Mouse (Mus musculus) WW6 (cell line): ENCODE measurements around the gene 2010315B03Rik.

Experiments
- DNase-seq: peaks from one replicate; pipeline ENCODE4 v3.0.0-alpha.2; 2013; ENCODE audit warnings: low read depth, low spot score

Gene 2010315B03Rik

DNA sequence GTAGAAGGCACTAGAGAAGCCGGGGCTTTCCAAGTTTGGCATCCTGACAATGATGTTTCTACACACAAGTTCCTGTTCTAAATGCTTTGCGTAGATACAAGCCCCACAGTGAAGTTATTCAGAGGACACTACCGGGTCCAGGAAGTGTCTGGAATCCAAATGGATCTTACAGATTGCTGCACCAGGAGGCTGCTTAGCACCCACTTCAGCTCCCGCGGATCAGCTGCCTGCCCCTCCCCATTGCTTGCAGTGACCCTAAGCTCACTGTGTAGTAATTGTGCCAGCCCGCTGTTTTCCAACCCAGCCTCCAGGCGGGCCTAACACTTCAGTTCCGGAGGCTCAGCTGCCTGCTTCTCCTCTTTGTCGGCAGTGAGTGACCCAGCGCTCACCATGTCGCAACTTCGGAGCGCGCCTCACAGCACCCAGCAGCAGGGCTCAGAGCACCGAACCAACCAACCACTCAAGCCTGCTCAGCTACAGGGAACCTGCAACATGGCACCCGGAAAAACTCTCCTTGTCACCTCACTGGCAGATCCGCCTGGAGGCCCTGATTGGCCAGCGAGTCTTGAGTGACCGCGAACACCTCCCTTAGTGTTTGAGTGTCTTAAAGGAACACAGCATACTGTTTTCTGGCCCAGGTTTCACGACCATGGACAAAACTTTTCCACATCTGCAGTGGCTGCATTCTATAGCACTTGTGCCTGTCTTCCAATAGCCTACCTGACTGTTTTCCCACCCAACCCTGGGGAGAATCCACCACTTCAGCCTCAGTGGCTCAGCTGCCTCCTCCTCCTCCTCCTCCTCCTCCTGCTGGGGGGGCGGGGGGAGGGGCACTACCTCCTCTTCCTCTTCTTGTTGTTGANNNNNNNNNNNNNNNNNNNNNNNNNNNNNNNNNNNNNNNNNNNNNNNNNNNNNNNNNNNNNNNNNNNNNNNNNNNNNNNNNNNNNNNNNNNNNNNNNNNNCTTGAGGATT, at the start of gene 2010315B03Rik:
TSS of gene 2010315B03Rik (minus strand) at position 526 of the 972 bp plus-strand sequence.
- peak; percentile 34 for DNase-seq

DNA sequence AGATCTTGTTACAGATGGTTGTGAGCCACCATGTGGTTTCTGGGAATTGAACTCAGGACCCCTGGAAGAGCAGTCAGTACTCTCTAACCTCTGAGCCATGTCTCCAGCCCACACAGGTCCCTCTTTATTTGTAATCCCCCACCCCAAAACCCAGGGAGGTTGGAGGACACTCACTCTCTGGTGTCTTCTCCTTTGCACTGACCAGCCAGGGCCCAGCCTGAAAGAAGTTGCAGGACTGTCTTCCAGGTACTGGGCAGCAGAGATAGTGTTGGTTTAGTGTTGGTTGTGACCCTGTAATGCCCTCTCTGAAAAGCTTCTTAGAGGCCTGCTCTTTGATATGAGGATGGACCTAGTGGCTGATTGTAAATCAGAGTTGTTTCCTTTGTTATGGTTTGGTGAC, 994 bp downstream of the 2010315B03Rik start:
- no peak for DNase-seq

DNA sequence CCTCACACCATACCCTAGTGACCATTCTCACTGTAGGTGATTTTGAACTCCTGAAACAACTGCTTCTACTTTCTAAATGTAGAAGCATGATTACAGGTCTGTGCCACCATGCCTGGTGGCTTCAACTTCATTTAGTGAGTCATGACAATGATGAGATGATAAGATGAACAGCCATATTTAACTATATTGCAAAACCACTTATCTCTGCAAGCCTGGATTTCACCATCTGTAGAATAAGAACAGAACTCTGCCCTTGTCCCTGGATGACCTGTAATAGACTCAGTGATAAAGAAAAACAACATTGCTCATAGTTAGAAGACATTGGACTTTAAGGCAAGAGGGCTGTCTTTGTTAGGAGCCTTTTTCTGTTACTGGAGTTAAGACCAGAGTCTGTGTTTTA, 24.2 kb downstream of the 2010315B03Rik start:
- no peak for DNase-seq

DNA sequence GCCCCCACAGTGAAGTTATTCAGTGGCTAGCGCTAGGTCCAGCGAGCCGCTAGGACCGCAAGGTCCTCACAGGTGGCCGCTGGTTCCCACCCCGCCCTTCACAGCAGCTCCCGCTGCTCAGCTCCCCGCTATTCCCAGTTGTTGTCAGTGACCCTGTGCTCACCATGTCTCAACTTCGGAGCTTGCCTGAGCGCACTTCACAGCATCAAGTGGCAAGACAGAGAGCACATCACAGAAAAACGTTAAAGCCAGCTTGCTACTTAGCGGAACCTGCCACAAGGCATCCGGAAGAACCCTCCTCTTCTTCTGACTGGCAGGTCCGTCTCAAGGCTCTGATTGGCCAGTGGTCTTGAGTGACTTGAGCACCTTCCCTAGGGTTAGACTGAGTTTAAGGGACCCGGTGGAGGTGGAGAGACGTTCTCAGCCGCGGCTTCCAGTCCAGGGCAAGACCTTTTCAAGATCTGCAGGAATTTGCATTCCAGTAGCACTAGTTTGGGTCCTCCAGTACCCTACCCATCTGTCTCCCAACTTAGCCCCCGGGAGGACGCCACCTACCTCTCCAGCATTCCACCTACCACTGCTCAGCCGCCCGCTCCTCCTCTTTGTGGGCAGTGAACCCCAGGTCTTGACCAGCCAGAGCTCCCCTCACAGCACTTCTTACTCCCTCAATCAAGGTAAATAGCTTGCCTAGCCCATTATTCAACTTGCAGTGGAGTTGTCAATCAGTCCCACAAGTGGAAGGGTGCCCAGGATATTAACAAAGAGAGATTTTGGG, 30.4 kb downstream of the 2010315B03Rik start:
- peak; percentile 72 for DNase-seq

DNA sequence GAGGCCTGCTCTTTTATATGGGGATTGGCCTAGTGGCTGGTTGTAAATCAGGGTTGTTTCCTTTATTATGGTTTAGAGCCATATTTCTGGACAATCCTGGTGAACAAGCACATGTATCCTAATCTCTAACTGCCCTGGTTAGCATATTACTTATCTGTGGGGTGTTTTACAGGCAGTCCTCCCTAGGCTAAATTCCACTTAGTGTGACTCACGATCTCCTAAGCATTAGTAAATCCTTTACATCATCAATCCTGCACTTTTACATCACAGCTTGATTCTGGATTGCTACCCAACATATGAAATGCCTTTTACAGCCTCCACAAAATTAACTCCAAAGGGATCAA, 31.1 kb downstream of the 2010315B03Rik start:
- no peak for DNase-seq

DNA sequence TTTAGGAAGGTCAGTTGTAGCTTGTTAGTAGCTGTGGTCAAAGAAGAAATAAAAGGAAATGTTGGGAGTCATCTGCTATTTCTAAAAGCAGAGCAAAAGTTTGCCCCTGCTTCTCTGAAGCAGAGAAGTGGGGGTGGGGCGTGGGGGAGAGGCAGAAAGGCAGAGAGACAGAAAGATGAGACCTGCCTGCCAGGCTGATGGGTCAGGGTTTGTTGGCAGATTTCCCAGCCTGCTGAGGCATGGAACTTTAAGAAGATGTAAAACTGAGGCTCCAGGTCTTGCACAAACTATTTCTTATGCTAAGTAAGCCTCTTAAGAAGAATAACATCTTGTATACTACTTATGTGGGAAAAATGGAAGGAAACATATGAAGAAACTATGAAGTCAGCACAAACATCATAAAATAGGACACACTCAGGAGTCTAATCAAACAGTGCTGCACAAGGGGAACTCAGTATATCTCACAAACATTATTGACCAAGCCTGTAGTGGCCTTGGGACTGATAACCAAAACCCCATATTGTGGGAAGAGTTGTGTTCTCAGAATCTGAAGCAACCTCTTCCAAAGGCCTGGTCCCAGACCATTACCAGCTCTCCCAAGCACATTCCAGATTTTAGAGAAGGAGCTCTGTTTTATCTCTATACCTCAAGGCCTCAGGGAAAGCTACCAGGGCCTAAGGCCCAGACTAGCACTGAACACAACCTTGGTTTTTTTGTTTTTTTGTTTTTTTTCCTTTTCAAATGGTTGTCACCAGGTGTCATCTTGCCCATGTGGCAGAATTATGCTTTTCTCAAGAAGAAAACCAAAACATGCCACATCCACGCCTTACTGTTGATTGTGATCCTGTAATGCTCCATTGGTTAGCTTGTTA, 31.7 kb downstream of the 2010315B03Rik start:
- no peak for DNase-seq

DNA sequence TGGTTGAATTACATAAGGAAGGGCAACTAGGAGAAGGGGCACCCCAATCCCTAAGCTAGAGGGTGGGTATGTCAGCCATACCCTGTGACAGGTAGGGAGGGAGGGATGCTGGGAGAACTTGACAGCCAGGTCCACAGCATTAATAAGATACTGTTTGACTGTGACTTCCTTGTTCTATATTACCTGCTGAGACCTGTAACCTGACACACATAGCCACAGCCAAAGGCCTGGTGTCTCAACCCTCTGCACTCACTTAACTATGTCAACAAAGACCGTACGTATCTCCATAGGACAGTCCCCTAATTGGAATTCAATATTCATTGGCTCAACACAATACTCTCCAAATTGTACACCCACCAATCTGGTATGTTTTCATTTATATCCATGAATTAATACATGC, 33.2 kb downstream of the 2010315B03Rik start:
- no peak for DNase-seq

DNA sequence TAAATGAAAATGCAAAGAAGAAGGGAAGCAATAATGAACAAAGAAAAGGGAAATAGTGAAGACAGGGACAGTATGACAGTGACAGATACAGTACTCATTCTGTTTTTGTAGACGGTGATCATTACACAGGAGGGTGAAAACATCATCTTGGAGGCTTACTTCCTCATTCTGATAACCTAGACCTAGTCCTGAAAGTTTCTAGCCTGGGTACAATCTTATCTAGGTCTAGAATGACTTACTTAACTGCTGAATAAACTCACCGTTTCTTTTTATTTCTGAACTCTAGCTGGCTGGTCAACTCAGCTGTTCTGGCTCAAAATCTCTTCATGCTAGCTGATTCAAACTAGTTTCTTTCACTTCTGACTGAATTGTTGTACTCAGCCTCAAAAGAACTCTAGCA, 37.4 kb downstream of the 2010315B03Rik start:
- no peak for DNase-seq

DNA sequence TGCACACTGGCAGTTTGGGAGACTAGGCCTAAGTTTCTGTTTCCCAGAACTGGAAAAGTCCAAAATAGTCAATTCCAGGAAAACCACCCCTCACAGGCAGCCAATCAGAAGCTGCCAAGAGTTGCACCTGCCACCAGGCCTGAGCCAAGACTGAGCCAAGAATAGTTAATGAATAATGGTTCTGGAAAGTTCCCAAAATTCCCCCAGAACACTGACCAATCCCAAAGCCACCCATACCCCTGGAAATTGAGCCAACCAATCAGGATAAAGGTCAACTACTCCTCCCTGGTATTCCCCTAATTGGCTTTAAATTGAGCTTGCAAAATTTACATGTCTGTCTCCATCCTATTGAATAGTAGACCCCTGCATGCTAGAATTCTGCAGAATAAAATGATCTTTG, 39.3 kb downstream of the 2010315B03Rik start:
- DNase-seq: no peak

DNA sequence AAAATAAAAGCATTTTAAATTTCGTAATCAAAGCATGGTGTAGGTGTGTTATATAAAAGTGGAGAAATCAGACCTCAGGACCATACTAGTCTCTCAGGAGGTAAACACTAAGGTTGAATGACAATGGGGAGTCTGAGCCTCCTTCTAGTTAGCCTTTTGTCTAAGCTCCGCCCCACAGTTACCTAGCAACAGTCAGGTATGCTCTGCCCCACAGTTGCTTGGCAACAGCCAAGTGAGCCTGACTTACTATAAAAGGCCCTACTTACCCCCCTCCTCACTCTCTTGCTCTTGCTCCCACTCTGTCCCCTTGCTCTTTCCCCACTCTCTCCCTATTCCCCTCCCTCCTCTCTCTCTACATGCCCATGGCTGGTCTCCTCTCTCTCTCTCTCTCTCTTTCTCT, 44.6 kb downstream of the 2010315B03Rik start:
- peak; percentile 78 for DNase-seq

DNA sequence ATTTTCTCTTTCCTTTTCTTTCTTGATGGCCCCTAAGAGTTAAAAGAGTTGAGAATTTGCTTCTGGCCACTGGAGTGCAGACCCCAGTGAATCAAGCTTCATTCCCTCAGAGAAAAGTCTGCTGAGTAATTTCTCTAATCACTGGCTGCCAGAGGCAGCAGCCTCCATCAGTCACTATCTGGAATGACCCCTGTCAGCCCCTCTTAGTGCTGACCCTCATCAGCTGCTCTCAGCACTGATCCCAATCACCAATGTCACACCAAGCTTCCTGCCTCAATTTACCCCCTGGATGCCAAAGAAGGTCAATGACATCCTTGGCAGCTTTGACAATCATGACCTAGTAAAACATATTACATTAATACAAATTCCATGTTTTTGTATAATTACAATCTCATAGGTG, 45.0 kb downstream of the 2010315B03Rik start:
- DNase-seq: no peak

DNA sequence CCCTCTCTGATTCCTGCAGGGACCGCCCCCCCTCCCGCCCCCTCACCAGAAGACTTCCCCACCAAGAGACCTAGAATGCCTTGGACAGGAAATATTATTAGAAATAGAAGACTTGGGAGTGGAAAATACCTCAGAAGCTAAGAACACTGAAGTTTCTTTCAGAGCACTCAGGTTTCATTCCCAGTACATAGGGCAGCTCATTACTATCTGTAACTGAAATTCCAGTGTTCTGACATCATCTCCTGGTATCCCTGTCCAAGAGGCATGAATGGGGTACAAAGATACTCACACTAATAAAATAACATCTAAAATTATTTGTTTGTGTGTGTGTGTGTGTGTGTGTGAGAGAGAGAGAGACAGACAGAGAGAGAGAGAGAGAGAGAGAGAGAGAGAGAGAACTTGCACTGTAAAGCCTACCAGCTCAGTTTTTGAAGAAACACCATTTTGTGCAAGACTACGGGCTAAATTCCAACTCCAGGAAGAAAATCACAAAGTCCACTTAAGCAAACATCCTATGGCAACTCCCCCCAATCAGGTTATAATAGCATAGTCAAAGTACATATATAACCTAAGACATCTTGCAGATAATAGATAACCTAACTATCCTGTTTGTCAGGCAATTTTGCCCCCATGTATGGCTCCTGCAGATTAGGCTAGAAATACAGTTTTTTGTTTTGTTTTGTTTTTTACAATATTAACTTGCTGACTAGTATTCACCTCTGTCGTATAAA, 49.3 kb downstream of the 2010315B03Rik start:
- no peak for DNase-seq

DNA sequence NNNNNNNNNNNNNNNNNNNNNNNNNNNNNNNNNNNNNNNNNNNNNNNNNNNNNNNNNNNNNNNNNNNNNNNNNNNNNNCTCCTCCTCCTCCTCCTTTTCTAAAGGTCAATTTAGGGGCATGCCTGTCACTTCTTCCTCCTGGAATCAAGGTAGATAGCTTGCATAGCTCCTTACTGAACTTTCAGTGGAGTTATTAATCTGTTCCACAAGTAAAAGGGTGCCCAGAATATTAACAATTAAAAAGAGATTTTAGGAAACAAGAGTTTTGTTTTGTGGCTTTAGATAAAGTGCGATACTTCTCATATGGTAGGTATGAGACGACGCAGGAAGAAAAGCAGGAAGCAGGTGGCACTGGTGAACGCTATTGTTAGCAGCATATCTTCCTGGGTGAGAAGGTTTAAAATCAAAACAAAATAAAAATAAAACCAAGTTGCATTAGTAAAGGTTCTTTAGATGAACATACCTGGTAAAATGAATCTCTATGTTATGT, 54.4 kb downstream of the 2010315B03Rik start:
- DNase-seq: no peak

DNA sequence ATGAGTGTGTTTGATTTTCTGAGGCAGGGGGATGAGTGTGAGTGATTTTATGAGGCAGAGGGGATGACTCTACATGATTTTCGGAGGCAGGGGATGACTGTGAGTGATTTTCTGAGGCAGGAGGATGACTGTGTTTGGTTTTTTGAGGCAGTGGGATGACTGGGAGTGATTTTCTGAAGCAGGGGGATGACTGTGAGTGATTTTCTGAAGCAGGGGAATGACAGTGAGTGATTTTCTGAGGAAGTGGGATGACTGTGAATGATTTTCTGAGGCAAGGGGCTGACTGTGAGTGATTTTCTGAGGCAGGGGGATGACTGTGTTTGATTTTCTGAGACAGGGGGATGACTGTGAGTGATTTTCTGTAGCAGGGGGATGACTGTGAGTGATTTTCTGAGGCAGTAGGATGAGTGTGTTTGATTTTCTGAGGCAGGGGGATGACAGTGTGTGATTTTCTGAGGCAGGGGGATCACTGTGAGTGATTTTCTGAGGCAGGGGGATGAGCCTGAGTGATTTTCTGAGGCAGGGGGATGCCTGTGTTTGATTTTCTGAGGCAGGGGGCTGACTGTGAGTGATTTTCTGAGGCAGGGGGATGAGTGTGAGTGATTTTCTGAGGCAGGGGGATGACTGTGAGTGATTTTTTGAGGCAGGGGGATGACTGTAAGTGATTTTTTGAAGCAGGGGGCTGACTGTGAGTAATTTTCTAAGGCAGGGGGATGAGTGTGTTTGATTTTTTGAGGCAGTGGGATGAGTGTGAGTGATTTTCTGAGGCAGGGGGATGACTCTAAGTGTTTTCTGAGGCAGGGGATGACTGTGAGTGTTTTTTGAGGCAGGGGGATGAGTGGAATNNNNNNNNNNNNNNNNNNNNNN, 55.1 kb downstream of the 2010315B03Rik start:
- DNase-seq: peak; percentile 98

DNA sequence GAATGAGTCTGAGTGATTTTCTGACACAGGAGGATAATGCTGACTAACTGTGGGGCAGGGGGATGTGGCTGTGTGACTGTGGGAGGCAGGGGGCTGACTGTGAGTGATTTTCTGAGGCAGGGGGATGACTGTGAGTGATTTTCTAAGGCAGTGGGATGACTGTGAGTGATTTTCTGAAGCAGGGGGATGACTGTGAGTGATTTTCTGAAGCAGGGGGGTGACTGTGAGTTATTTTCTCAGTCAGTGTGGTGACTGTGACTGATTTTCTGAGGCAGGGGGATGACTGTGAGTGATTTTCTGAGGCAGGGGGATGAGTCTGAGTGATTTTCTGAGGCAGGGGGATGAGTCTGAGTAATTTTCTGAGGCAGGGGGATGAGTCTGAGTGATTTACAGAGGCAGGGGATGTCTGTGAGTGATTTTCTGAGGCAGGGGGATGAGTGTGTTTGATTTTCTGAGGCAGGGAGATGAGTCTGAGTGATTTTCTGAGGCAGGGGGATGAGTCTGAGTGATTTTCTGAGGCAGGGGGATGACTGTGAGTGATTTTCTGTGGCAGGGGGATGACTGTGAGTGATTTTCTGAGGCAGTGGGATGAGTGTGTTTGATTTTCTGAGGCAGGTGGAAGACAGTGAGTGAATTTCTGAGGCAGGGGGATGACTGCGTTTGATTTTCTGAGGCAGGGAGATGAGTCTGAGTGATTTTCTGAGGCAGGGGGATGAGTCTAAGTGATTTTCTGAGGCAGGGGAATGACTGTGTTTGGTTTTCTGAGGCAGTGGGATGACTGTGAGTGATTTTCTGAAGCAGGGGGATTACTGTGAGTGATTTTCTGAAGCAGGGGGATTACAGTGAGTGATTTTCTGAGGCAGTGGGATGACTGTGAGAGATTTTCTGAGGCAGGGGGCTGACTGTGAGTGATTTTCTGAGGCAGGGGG, 56.0 kb downstream of the 2010315B03Rik start:
- peak; percentile 62 for DNase-seq

DNA sequence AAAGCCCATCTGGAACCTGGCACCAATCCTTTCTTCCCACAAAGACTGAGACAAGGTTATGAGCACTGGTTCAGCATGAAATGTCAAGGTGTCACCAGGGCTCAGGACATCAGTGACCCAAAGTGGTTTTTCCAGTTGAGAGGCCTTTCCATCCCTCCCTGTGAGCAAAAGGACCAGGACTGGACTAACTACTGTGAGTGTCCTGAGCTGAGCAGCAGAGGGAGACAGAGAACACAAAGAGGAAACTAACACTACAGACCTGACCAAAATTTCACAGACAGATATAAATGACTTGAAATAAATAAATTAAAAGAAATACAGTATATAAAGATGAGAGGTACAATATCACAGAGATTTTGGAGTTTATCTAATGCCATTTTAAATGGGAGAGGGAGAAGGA, 61.1 kb downstream of the 2010315B03Rik start:
- DNase-seq: no peak
